Mouse (Mus musculus): ENCODE results near the gene Olfr804. TPM values are rescaled to one million over a fixed set of nuclear protein-coding genes. Genes with fewer than 3 reads are reported as not detected.

Gene Olfr804
- total RNA-seq (2022) = not detected

DNA sequence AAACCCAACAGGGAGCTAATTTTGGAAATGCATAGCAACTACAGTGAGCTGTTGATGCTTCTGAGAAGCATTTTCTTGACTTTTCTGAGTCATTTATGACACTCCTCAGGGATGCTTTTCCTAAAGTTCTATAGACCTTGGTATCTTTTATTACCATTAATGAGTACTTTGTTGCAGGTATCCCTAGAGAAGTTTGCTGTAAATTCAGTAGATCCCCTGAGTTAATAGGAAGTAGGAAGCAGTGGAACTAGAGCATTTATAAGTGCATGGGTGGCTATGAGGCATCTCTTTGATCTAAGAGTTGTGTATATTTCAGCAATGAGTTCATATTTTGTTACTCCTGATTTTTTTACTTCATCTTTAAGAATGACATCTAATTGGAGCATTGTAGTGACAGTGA lies at the start of gene Olfr804:
Gene Olfr804, plus strand, starts transcription at position 301 of the 400 bp plus-strand sequence.
- DNase-seq (ENCODE audit: low spot score in 2 of 2) = no peak

DNA sequence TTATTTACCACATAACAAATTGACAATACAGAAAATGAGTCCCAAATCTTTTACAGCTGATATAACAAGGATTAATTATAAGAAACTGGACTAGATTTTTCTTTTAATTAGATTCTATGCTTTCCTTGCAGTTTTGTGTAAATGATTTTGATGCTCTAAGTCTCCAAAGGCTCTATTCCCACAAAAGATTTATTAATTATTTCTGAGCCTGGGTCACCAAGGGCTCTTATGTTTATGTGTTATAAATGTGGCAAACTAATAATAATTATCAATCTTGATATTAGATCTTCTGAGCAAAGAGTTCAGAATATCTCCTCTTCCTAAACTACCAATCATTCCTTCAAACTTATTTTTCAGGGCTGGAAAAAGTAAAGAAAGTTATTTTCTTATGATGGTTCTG lies 45.6 kb upstream of the Olfr804 start, which contains the start of gene Olfr800:
Gene Olfr800, plus strand, starts transcription at position 301 of the 400 bp plus-strand sequence.
- no peak for DNase-seq (ENCODE audit: low spot score in 2 of 2)

DNA sequence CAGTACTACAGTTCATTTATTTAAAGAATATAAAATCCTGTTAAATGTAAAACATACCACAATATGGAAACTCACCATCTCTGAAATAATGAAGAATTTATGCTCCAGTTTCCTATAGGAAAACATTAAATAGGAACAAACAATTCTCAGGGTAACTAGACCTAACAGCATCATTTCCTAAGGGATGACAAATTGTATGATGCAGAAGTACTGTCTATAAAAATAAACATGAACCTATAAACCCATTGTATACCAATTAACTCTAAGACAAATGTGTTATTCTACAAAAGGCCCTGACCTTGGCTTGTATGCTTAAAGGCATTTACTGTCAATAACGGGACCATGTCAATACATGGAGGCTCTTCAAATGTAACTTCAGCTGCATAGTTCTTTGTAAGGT lies 29.2 kb upstream of the Olfr804 start, which contains the start of gene Olfr801:
Gene Olfr801, minus strand, starts transcription at position 101 of the 400 bp plus-strand sequence.
- DNase-seq (ENCODE audit: low spot score in 2 of 2) = no peak

DNA sequence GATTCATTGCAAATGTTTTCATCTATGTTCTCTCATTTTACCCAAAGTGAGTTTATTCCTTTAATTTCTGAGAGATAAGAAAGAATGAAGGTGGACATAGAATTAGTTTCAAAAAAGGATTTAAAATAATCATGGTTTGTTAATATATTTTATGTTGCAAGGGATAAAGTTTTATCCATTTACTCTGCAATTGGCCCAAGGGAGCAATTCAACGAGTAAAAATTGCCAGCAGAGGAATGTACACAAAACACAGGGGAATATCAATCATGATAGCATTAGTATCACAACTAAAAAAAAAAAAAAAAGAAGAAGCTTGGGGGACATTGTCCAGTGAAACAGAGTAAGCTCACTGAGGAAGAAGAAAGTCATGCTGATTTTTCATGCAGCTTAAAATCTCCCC lies 14.9 kb upstream of the Olfr804 start, which contains the start of gene Olfr802:
Gene Olfr802, minus strand, starts transcription at position 101 of the 400 bp plus-strand sequence.
- no peak for DNase-seq (ENCODE audit: low spot score in 2 of 2)

DNA sequence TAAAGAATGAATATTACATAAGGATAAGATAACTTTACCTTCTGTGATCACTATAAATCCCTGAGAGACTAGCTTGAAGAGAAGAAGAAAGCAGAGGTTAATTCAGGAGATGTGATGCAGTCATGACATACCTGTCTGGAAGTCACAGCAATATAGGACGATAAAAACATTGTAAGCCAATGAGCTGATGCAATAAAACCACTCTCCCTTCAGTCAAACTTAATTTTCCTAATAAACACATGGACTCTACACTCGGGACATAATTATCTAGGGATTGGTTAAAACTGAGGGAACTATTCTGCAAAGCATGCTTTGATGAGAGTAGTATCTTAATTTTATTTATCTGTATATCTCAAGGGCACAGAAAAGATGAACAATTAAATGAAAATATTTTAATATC lies 8.8 kb upstream of the Olfr804 start, which contains the start of gene Olfr803:
Gene Olfr803, minus strand, starts transcription at position 101 of the 400 bp plus-strand sequence.
- DNase-seq (ENCODE audit: low spot score in 2 of 2) = no peak

DNA sequence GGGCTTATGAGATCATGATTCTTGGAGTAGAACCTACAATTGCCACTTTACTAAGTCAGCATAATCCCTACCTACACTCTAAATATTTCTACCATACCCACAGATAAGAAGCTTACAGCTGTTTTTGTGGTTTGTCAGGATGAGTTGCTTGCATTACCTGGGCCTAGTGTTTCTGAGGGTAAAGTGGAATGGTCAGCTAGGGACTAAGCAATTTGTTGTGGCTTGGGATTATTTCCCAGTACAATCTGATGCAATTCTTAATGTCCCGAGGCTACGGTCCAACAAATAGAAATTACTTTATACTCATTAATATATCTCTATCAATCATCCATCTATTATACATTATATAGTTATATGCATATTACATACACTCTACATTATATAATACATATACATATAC lies 26.3 kb downstream of the Olfr804 start, which contains the start of gene Olfr805:
Gene Olfr805, minus strand, starts transcription at position 101 of the 400 bp plus-strand sequence.
- DNase-seq (ENCODE audit: low spot score in 2 of 2) = no peak

DNA sequence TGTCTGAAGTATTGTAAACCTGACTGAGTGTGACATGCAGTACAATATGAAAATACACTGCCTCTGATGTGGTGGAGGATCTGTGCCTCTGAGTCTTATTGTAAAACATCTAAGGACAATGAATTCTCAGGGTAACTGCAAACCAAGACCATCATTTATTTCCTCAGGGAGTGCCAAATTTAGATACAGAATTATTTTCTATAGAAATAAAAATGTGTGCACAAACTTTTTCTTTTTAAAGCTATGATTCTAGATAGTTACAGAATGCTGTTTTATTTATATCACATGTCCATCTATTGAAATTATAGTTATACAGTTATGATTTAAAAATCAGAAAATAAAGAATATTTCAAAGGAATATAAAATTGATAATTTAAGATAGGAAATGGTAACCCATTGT lies 38.8 kb downstream of the Olfr804 start, which contains the start of gene Olfr806:
Gene Olfr806, minus strand, starts transcription at position 101 of the 400 bp plus-strand sequence.
- no peak for DNase-seq (ENCODE audit: low spot score in 2 of 2)

DNA sequence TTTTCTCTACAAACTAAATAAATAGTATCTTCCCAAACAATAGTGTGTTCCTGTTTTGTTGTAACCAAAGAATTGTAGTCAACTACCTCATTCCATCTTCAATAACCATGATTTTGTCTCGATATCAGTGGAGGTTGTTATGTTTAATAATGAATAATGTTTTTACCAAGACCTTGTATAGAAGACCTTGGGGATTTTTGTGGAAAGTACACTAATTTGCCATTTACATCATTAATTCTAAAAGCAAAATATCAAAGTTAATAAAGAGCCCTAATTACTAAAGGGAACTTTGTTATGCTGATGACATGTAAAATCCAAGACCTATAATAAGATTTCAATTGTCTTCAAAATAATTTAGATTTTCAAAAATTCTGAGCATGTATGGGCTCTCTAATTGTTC lies 54.7 kb downstream of the Olfr804 start, which contains the start of gene Olfr807:
Gene Olfr807, minus strand, starts transcription at position 101 of the 400 bp plus-strand sequence.
- DNase-seq (ENCODE audit: low spot score in 2 of 2) = no peak

Small RNA genes lying within 50 kb of the gene (microRNA-seq; reads per million reads assigned to microRNA genes)
- gene Gm24485 = 0 reads per million in 2 experiments

Other genes starting within 250 kb of the Olfr804 start
- gene Olfr787, start 241.3 kb upstream of the Olfr804 start, total RNA-seq (2022) = not detected
- not detected for gene Olfr788, start 232.2 kb upstream of the Olfr804 start, total RNA-seq (2022)
- gene Olfr789, start 218.5 kb upstream of the Olfr804 start, total RNA-seq (2022) = not detected
- not detected for gene Olfr790, start 204.7 kb upstream of the Olfr804 start, total RNA-seq (2022)
- not detected for gene Olfr791, start 181.4 kb upstream of the Olfr804 start, total RNA-seq (2022)
- not detected for gene Olfr792, start 164.0 kb upstream of the Olfr804 start, total RNA-seq (2022)
- gene Olfr794, start 135.6 kb upstream of the Olfr804 start, total RNA-seq (2022) = not detected
- not detected for gene Olfr796, start 90.6 kb upstream of the Olfr804 start, total RNA-seq (2022)
- not detected for gene Olfr798, start 75.3 kb upstream of the Olfr804 start, total RNA-seq (2022)
- not detected for gene Olfr799, start 65.7 kb upstream of the Olfr804 start, total RNA-seq (2022)
- not detected for gene Olfr800, start 45.5 kb upstream of the Olfr804 start, total RNA-seq (2022)
- not detected for gene Olfr801, start 29.3 kb upstream of the Olfr804 start, total RNA-seq (2022)
- gene Olfr802, start 15.0 kb upstream of the Olfr804 start, total RNA-seq (2022) = under 1 TPM in 1 of 4 experiments, not detected in 3; 0.11 TPM
- gene Olfr803, start 8.9 kb upstream of the Olfr804 start, total RNA-seq (2022) = not detected
- gene Olfr805, start 26.2 kb downstream of the Olfr804 start, total RNA-seq (2022) = not detected
- not detected for gene Olfr806, start 38.7 kb downstream of the Olfr804 start, total RNA-seq (2022)
- gene Olfr807, start 54.6 kb downstream of the Olfr804 start, total RNA-seq (2022) = not detected
- not detected for gene Olfr808, start 62.3 kb downstream of the Olfr804 start, total RNA-seq (2022)
- gene Olfr809, start 71.4 kb downstream of the Olfr804 start, total RNA-seq (2022) = not detected
- not detected for gene Olfr810, start 91.7 kb downstream of the Olfr804 start, total RNA-seq (2022)
- not detected for gene Olfr811, start 101.2 kb downstream of the Olfr804 start, total RNA-seq (2022)
- not detected for gene Olfr812, start 142.9 kb downstream of the Olfr804 start, total RNA-seq (2022)
- not detected for gene Olfr813, start 152.2 kb downstream of the Olfr804 start, total RNA-seq (2022)
- gene Olfr814, start 176.6 kb downstream of the Olfr804 start, total RNA-seq (2022) = not detected
- gene Olfr815, start 202.7 kb downstream of the Olfr804 start, total RNA-seq (2022) = not detected
- gene Olfr816, start 212.4 kb downstream of the Olfr804 start, total RNA-seq (2022) = not detected
- not detected for gene Olfr818, start 245.9 kb downstream of the Olfr804 start, total RNA-seq (2022)

All from left cerebral cortex, adult 8-10 months (tissue).